Mouse (Mus musculus) cerebellum, adult 11 months (tissue): ENCODE measurements around the gene Tmem245.

ENCODE experiments used
- DNase-seq: peaks from one replicate; pipeline ENCODE4 v3.0.0; 2022

Tmem245 gene

DNA sequence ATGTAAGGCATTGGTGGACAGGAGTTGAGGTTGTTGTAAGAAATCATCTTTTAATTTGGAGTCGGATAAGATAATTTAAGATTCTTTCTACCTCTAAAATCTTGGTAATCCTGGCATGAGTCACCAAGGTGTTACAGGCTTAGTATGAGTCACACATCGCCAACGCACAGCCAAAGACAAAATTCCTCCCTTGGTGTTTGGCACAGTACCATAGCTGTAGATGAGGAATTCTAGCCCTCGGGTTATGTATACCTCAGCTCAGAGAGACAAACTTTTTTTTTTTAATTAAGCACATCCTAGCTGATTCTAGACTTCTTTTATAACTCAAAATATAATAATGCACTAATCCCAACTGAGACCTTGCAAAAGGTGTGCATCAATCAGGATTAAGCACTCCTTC lies 83.2 kb downstream of the Tmem245 start:
- peak; percentile 30 for DNase-seq

DNA sequence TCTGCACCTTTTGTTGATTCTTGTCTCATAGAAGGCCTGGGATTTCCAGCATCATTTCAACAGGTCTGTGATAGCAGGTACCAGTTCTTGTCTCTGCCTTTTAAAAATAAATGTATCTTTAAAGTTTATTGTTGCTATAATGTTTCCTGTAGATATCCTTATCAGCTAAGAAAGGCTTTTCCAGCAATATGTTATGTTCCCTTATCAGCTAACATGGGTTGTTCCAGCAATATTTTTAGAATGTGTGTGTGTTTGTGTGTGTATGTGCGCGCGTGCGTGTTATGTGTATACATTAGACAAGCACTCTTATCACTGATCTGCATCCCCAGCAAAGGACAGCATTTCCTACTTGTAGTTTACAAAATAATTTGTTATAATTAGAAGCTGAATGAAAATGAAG lies 85.7 kb downstream of the Tmem245 start:
- no peak for DNase-seq

DNA sequence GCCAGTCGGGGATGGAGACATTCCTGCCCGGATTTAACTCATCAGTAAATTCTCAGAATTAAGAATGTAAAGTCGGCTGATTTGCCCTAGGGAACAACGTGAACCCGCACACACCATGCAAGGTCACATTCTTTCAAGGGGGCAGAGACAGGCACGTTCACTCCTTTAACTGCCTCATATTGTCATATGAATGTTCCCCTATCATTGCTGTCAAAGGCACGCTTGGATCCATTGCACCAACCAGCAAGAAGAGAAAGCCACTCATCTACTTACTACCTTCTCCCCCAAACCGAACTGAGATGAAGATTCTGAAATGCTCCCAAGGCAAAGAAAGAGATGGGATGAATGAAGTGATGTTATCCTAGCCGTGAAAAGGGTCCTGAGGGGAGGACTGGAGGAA lies 88.5 kb downstream of the Tmem245 start:
- DNase-seq = no peak

DNA sequence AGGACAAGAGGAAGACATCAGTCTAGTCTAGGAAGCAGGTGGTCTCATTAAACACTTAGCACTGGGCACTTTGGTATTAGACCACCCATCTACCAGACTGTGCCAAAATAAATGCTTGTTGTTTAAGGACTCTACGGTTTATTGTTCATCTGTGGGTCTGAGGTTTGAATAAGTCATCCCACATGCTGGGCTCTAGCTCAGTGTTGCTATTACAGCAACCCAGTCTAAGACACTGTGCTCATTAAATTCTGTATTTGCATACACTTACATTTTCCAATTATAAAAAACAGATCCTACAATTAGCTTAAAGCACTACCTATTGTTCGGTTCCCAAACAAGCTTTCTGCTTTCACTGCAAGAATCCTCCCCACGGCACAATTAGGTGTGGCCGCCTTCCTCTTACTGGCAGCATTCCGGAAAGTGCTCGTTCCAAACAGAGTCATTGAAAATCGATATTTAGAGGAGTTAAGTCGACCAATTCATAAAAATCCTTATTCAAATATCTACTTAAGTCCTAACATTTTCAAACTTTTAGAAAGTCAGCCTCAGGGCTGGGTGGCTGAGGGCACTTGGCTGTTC lies 90.8 kb downstream of the Tmem245 start:
- no peak for DNase-seq

DNA sequence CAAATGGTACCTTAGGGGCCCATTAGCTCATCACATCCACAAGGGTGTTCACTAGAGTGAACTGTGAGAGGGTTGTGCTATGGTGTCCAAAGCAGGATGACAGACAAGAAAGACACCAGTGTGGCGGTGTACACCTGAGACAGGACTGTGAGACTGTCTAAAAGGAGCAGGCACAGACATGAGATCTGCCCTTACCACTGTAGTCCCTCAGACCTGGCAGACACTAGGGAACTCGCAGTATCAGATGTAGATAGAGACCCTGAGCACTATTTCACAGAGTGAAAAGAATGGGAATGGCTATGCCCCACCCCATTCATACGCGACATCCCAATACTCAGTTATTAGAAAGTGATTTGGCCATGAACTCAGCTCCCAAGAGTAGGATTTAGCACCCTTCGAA lies 91.3 kb downstream of the Tmem245 start:
- DNase-seq = no peak

DNA sequence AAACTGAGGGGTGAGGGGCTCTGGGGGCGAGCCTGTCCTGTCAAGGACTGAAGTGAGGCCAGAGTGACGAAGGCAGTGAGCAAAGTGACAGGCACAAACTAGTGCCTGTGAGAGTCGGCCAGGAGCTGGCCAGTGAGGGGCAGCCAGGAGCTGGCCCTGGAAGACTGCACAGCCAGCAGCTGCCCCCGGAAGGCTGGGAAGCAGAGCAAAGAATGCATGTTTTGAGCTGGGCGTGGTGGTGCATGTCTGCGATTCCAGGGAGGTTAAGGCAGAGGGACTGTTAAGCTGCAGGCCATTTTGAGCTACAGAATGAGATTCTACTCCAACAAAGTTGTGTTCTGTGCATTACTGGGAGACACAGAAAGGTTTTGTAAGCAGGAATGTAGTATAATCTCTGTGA lies 96.5 kb downstream of the Tmem245 start:
- no peak for DNase-seq

DNA sequence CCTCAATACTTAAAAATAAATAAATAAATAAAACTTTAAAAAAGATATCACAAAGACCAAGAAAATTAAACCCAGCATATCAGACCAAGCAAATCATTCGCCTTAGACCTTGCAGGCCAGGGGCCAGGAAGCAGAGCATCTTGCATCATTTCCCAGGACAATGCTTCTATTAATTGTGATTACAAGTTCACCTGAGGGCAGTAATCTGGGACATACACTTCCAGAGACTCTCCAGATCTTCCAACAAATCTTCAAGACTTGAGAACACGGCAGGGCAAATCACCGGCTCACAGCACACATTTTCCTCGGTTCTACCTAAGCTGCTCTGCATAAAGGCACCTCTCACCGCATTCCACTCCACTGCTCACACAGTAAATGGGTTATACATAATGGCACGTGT lies 99.2 kb downstream of the Tmem245 start:
- no peak for DNase-seq

DNA sequence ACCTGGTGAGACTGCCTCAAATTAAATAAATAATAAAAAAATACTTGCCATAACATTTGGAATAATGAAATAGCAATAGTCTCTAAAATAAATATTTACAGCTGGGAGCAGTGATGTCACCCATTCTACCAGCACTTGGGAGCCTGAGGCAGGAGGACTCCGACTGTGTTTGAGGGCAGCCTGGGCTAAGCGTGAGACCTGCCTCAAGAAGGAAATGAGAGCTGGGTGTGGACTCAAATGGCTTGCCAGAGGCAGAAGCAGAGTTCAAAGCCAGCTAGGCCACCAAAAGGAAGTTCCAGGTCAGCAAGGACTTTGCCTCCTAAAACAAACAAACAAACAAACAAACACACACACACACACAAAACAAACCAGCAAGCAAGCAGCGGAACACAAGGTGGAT lies 99.8 kb downstream of the Tmem245 start:
- DNase-seq = no peak

DNA sequence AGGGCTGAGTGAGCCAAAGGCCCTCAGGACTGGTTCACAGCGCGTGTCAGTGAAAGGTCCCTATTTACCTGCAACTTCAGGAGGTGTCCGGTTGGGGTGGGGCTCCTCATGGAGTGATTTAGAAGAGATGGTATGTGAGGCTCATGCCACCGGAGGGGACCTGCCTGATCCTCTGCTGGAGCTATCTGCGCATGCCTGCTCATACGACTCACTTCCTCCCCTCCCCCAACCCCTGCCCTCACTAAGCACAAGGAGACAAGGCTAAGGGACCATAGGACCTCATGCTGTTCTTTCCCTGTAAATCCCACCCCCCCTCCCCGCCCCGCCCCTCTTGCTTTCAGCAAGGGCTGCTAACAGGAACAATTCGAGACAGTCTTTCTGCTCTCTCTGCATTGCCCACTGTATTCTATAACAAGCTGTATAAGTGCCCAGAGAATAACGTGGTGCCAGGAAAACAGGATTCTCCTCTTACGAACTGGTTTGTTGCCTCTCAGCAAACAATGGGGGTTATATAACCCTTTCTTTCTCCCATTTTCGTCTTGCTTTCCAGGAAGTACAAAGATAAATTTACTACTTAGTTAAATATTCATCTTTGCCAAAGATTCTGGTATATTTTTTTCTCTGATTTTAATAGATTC lies 101.2 kb downstream of the Tmem245 start:
- no peak for DNase-seq

GRCm38 (mm10) chr4:56844911-56845310 lies 102.3 kb downstream of the Tmem245 start:
- DNase-seq = no peak

- DNase-seq = no peak
These were observed 103.3 kb downstream of the Tmem245 start for GRCm38 (mm10) chr4:56843963-56844362.

DNA sequence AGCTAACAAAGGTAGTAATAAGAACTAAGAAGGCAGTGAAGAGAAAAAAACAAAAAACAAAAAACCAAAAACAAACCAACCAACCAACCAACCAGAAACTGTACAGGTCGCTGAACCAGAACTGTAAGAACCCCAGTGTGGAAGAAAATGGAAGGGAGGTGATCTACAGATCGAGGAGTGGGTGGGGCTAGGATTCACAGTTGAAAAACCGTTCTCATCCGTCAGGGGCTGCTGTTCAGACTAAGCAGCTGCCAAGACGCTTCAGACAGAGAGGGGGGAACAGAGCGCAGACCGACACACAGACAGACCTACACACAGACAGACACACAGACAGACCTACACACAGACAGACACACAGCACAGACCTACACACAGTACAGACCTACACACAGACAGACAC lies 104.7 kb downstream of the Tmem245 start:
- no peak for DNase-seq

GRCm38 (mm10) chr4:56840297-56840696 lies 106.9 kb downstream of the Tmem245 start:
- no peak for DNase-seq

DNA sequence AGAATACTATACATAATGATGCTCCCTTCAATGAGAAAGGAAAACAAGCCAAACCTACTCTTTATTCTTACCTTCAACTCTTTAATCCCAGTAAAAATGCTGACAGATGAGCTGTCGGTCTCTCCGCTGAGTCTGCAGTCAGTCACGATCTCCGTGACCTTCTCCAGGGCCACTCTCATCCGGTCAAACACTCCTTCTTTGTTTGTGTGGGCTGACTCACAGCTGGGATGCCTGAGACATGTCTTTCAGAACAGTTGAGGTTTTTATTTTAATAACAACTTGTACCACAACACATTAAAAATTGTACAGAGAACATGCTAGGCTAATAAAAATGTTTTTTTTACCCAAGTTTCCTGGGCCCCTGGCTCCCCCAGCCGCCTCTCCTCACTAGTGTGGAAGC lies 109.6 kb downstream of the Tmem245 start:
- no peak for DNase-seq

GRCm38 (mm10) chr4:56831998-56832397 lies 115.2 kb downstream of the Tmem245 start:
- DNase-seq = no peak

DNA sequence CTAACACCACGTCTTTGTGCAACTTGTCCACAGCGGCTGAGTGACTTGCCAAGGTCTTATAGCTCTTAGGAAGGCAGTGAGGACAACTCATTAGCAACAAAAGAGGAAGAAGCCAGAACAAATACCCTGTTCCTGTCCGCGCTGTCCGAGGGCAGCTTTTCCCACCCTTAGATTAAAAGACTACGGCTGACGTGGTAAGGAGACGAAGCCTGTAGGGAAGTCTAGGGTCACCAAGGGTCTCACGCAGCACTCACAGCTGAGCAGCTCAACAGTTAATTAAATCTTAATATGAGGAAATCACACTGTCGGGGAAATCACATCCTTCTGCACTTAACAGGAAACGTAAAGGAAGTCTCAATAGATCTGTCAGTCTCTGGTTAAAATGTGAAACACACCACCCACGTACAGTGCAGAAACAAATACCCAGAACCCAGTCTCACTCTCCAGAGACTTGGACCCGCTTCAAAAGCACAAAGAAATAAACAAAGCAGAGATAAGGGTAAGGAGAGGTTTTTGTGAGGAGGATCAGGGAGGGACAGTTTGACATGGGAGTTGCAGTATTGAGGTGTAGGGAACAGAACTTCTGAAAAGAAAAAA lies 116.1 kb downstream of the Tmem245 start:
- no peak for DNase-seq

DNA sequence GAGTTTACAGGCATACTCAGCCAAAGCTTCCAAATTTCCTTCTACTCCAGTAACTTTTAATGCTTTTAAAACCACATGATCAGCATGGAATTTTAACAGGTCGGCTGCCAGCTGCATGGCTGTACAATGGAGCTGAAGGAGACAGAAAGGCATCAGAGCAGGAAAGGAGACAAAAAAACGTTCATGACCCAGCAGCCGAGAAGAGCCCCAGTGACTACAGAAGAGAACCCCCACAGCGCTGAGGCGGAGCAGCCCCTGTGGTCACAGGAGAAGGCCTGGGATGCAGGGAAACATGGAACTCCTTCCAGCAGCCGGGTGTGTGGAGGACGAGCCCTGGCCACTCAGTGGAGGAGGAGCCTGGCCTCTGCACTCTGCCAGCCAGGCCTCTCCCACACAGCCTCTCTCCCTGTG lies 117.7 kb downstream of the Tmem245 start:
- no peak for DNase-seq

DNA sequence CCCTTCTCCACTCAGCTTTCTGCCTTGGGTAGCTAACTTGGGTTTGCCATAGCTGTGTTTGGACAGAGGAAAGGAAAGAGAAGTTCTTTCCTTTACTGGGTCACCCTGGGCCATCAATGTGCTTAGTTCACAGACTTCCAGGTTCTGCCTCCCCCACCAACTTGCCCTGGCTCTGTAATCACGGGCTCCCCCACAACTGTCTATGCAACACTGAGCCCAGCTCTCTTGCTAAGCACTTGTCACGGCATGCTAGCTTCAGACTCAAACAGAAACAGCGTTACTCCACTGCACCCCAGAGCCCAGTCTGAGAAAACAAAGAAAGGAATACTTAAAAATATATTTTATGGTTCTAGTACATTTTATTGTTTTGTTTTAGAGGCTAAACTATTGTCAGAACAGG lies 118.3 kb downstream of the Tmem245 start:
- DNase-seq = no peak

GRCm38 (mm10) chr4:56824231-56824630 lies 123.0 kb downstream of the Tmem245 start:
- DNase-seq = no peak

DNA sequence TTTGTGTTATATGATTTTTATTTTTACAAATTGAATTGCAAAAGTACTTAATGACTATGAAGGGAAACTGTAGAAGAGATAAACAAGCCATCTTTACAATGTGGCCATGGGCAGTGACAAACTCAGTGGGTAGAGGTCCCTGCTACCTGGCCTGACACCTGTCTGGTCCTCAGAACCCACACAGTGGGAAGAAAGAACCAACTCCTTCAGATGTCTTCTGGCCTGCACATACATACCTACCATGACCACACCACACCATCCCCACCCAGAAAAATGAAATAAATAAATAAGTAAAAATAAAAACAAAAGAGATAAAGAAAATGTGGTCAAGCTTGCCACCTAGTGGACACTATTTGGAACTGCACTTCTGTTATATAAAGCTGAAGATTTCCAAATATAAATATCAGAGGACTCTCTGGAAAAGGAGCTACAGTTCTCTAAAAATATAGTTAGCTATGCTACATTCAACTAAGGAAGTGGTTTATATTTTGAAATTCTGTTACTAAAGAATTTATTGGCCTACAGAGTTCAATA lies 127.2 kb downstream of the Tmem245 start:
- DNase-seq = no peak
